Mouse (Mus musculus): ENCODE results near the gene Chn1. TPM values are rescaled to one million over a fixed set of nuclear protein-coding genes. Genes with fewer than 3 reads are reported as not detected.
"Not testable (repeated sequence)": the region's sequence is repeated elsewhere in the genome, so short reads cannot be mapped to it uniquely, and the experiment has no call there.

The Chn1 gene
- polyA plus RNA-seq (2012; rRNA removed), result 194 and 219 TPM in 2 replicates

DNA sequence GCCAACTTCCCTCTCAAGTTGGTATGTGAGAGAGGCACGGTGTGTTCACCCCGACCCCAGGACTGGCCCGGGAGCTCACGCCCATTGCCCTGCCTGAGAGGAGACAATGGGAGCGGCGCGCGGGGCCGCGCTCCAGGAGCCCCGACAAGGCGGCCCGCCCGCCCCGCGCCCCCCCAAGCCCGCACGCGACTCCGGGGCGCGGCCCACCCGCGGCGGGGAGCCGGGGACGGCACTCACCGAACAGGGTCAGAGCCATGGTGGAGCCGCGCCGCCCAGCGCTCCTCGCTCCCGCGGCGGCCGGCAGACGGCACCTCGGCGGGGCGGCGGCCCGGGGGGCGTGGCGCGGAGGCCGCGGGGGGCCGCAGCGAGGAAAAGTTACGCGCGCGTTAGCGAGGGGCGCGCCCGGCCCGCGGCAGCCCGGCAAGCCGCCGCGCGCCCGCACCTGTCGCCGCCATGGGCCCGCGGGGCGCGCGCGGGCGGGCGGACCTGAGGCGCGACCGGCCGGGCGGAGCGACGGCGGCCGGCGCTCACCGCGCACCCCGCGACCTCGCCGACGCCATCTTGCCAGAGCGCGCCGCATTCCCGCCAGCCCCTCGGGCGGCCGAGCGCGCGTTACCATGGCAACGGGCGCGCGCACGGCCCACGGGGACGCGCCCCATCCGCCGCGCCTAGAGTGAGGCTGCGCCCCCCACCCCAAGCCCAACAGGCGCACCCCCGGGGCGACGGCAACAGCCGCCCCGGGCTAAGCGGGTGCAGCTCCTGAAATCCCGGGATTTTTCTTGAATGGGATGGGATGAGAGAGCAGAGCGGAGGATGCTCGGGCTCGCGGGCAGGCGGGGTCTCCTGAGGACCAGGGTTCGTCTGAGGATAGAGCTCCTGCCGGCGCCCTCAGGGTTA, at the start of gene Chn1:
Gene Chn1 (minus strand): TSS at position 561 of the 897 bp plus-strand sequence.
- DNase-seq (ENCODE audit: low read depth), result peak; percentile 95

DNA sequence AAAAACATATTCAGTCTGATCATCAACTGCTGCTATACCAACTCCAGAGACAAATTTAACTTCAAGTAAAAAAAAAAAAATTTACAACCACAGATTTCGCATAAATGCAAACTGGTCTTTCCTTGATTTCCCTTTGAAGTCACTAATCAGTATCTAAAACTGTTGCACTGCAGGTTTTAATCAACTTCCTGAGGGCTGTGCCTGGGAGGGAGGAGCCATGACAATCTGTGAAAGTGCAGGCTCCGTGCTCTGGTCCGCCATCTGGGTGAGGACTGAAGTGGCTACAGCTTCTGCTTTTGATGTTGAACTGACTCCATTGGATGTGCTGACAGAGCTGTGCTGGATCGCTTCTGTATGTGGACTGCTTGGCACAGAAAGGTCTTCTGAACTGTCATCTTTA, 43.6 kb upstream of the Chn1 start:
- TF ChIP-seq CTCF (IDR thresholded peaks at IDR 0.05; ENCODE audit: borderline replicate concordance, extremely low read depth, insufficient read depth, insufficient read length) (no peak), POLR2A (IDR thresholded peaks at IDR 0.05; ENCODE audit: borderline replicate concordance, extremely low read depth, insufficient read depth, insufficient read length, poor library complexity, severe bottlenecking) (no peak)
- peak; percentile 20 for DNase-seq (ENCODE audit: low read depth)

More for the DNA sequence above, at the start of gene Chn1:
- TF ChIP-seq POLR2A (IDR thresholded peaks at IDR 0.05; ENCODE audit: borderline replicate concordance, extremely low read depth, insufficient read depth, insufficient read length, poor library complexity, severe bottlenecking) (peak; percentile 33), CTCF (IDR thresholded peaks at IDR 0.05; ENCODE audit: borderline replicate concordance, extremely low read depth, insufficient read depth, insufficient read length) (no peak)

DNA sequence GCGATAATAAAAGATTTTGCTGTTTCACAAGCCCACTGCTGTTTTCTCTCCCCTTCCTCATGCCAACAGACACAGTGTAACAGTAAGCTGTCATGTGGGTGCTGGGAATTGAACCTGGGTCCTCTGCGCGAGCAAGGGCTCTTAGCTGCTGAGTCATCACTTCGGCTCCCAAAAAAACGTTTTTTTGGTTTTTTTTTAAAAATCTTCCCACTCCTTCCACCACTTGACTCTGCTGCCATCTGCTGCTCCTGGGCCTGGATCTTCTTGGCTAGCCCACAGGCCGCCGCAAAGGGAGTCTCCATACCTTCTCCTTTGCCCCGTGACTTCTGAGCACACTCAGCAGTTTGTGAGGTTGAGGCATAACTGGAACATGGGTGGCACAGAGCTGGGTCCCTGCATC, 32.5 kb upstream of the Chn1 start:
- TF ChIP-seq CTCF (IDR thresholded peaks at IDR 0.05; ENCODE audit: borderline replicate concordance, extremely low read depth, insufficient read depth, insufficient read length) (no peak), POLR2A (IDR thresholded peaks at IDR 0.05; ENCODE audit: borderline replicate concordance, extremely low read depth, insufficient read depth, insufficient read length, poor library complexity, severe bottlenecking) (no peak)
- DNase-seq (ENCODE audit: low read depth), result no peak

DNA sequence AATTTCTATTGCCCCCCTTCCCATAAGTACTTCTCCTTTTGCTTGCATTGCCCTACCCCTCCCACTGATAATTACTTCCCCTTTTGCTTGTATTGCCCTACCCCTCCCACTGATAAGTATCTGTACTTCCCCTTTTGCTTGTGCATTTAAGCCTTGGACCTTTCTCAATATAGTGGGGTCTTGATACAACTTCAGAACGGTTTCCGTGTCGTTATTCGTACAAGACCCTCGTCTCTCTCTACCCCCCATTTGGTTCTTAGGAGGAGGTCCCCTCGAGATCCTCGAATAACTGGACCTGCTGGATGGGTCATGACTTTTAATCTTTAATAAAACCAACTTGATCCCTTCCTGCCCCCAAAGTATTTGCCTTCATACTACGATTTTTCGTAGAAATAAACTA, 25.0 kb upstream of the Chn1 start:
- not testable (repeated sequence) for DNase-seq (ENCODE audit: low read depth)

DNA sequence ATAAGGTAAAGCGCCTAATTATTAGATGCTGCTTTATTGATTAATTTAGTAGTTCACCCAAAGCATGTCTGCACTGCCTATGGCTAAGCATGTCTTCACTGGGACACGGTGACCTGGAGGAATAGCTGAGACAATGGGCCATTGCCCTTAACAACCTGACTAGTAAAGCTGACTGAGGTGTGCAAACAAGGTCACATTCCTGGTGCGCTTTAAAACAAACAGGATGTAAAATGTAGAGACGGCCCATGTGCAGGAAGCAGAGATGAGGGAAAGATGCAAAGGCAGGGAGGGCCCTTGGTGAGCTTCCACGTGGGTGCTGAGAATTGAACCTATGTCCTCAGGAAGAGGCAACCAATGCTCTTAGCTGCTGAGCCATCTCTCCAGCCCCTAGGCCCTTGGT, 23.6 kb upstream of the Chn1 start:
- no peak for DNase-seq (ENCODE audit: low read depth)
- TF ChIP-seq POLR2A (IDR thresholded peaks at IDR 0.05; ENCODE audit: borderline replicate concordance, extremely low read depth, insufficient read depth, insufficient read length, poor library complexity, severe bottlenecking), result no peak
- TF ChIP-seq CTCF (IDR thresholded peaks at IDR 0.05; ENCODE audit: borderline replicate concordance, extremely low read depth, insufficient read depth, insufficient read length), result no peak

DNA sequence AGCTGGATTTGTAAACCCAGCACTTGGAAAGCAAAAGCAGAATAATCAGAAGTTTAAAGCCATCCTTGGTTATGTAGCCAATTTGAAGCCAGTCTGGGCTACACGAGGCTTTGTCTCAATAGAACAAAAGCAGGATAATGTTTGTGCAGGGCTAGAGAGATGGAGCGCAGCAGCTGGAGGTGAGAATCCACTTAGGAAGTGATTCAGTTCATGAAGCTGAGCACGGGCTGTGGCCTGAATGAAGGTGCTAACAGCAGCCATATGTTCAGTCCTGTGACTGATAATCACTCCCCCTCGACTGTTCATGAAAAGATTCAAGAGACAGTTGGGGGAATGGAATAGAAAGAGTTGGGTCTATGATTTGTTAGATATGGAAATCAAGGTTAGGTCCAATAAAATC, 23.0 kb upstream of the Chn1 start:
- TF ChIP-seq CTCF (IDR thresholded peaks at IDR 0.05; ENCODE audit: borderline replicate concordance, extremely low read depth, insufficient read depth, insufficient read length) (no peak), POLR2A (IDR thresholded peaks at IDR 0.05; ENCODE audit: borderline replicate concordance, extremely low read depth, insufficient read depth, insufficient read length, poor library complexity, severe bottlenecking) (no peak)
- peak; percentile 76 for DNase-seq (ENCODE audit: low read depth)

DNA sequence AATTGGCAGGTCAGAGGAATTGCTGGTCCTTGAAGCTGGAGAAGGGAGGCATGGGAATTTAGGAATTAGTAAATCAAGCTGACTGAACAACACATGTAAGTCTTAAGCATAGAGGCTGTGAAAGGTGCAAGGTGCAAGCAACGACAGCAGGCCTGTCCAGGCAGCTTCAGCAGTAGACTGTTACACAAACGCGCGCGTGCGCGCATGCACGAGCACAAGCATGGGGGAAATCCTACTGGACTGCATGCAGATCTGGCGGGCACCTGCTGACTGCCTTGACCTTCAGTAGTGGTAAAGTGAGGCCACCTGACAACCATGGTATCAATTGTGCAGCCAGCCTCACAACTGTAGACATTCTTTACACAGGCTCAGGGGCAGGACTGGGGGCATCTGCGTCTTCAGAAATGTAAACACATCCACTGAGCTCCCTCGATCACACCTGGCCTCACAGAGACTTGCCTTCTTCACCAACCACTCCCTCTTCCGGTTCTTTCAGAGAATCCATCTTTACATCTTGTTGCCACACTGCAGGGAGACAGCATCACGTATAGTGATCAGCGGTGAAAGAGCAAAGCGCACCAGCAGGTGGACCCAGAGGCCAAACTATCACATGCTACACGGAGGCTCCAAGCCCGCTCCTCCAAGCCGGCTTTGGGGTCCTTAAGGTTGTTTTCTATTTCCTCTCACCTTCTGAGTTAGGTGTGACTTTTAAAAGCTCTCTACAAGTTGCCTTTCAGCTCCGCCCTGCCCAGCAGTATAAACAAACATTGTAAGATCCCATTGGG, 16.9 kb upstream of the Chn1 start:
- TF ChIP-seq CTCF (IDR thresholded peaks at IDR 0.05; ENCODE audit: borderline replicate concordance, extremely low read depth, insufficient read depth, insufficient read length), result peak; percentile 59; the same call in 1 of the 2 replicates
- TF ChIP-seq POLR2A (IDR thresholded peaks at IDR 0.05; ENCODE audit: borderline replicate concordance, extremely low read depth, insufficient read depth, insufficient read length, poor library complexity, severe bottlenecking), result no peak
- DNase-seq (ENCODE audit: low read depth), result peak; percentile 58

DNA sequence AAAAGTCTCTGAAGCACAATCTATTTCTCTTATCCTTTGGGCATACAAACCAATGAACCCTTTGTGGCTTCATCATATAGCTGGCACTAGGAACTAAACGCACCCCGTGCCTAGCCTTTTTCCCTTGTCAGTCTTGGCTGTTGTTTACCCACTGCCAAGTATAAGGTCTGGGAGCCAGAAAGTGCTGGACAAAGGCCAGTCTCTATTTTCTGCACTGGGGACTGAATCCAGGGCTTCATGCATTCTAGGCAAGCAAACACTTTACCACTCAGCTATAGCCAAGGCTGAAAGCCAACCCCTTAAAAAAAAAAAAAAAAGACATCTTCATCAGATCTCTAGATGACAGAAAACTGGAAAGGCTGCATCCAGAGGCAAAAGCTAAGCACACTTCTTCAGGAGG, 15.2 kb upstream of the Chn1 start:
- peak; percentile 93 for DNase-seq (ENCODE audit: low read depth)
- TF ChIP-seq POLR2A (IDR thresholded peaks at IDR 0.05; ENCODE audit: borderline replicate concordance, extremely low read depth, insufficient read depth, insufficient read length, poor library complexity, severe bottlenecking) (no peak), CTCF (IDR thresholded peaks at IDR 0.05; ENCODE audit: borderline replicate concordance, extremely low read depth, insufficient read depth, insufficient read length) (no peak)

DNA sequence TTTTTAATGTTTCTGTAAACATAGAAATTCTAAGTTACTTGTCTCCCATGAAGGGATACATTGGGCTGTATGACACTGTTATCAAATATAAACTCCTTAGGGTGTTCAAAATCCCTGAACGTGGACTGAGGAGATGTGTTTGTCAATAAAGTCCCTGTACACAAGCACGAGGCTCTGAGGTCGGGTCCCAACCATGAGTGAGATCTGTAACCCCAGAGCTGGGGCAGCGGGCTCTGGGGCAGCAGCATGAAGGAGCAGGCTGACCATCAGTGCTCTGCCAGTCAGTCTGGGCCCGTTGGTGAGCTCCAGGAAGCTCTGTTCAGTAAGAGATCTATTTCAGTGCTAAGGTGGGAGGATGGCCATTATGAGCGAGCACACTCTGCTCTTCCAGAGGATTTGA, 13.2 kb upstream of the Chn1 start:
- TF ChIP-seq POLR2A (IDR thresholded peaks at IDR 0.05; ENCODE audit: borderline replicate concordance, extremely low read depth, insufficient read depth, insufficient read length, poor library complexity, severe bottlenecking) (no peak), CTCF (IDR thresholded peaks at IDR 0.05; ENCODE audit: borderline replicate concordance, extremely low read depth, insufficient read depth, insufficient read length) (no peak)
- no peak for DNase-seq (ENCODE audit: low read depth)

DNA sequence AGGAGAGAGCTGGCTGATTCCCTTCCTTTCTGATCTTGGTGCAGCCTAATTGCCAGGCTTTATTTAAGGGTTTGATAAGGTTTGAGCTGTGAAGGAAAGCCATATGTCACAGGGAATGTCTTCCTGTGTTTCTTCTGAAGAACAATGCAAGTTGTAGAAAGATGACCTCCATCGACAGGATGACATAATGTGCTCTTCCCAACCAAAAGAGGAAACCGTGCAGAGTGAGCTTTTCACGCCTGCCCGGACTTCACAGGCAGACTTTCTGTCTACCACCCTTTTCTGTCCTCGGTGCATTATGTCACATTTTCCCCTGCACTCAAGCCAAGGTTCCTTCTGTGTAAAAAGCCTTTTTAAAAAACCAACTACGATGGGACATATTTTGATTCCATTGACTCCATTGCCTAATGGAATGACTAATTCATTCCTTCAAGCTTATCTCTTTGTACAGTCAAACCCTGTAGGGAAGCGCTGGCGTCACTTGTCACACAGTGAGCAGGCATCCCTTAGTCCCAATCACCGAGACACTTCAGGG, 7.3 kb upstream of the Chn1 start:
- TF ChIP-seq CTCF (IDR thresholded peaks at IDR 0.05; ENCODE audit: borderline replicate concordance, extremely low read depth, insufficient read depth, insufficient read length), result no peak
- TF ChIP-seq POLR2A (IDR thresholded peaks at IDR 0.05; ENCODE audit: borderline replicate concordance, extremely low read depth, insufficient read depth, insufficient read length, poor library complexity, severe bottlenecking), result no peak
- DNase-seq (ENCODE audit: low read depth), result peak; percentile 70

DNA sequence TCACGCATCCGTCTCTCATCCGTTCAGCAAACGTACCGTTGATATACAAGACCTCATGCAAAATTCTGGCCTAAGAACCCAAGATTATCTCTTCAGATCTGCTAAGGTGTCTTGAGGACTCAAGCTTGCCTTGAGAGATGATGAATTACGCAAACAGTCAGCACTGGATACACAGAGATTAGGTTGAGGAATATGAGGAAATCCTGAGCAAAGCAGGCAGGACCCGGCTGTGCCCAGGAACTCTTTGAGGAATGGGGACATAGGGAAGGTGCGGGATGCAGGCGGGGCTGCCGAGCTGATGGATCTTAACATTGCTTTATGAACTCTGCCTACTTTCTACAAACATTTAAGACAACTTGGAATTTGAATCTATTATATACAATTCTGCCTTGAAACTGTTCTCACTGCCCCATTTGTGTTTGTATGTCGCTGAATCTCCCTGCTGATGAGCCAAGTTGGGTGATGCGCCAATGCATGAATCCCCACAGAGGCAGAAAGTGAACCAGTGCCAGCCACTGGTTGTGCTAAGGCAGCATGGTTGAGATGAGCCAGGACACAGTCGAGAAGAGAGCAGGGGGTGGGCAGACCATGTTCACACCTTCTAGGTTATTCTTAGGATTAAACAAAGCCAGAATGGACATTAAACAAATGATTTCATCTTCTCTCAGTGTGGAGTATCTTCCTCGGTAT, 5.3 kb upstream of the Chn1 start:
- peak; percentile 77 for DNase-seq (ENCODE audit: low read depth)
- TF ChIP-seq POLR2A (IDR thresholded peaks at IDR 0.05; ENCODE audit: borderline replicate concordance, extremely low read depth, insufficient read depth, insufficient read length, poor library complexity, severe bottlenecking) (no peak), CTCF (IDR thresholded peaks at IDR 0.05; ENCODE audit: borderline replicate concordance, extremely low read depth, insufficient read depth, insufficient read length) (no peak)
